Mouse (Mus musculus) kidney, embryonic 14.5 days (tissue): ENCODE measurements around the gene Bik. TPM values are rescaled to one million over a fixed set of nuclear protein-coding genes. Genes with fewer than 3 reads are reported as not detected.

Source experiments
- ATAC-seq: fragments of 200-750 bp; cut with Nextera tagmentation; 2 replicates; pipeline ENCODE4 v1.8.0; 2017; ENCODE audit warnings: moderate number of reproducible peaks, mild to moderate bottlenecking, moderate TSS enrichment, moderate library complexity; ENCODE audit not compliant: low FRiP score, low TSS enrichment
- H3K27ac ChIP-seq: fragments of 300-500 bp; sonication (generic); 2 replicates; pipeline ENCODE4 v1.5.1; 2014; ENCODE audit warnings: low read depth, mild to moderate bottlenecking, low read length, moderate library complexity, mixed read lengths
- H3K27me3 ChIP-seq: fragments of 300-500 bp; sonication (generic); 2 replicates; pipeline ENCODE4 v1.6.1; 2014; ENCODE audit warnings: mild to moderate bottlenecking, low read length; ENCODE audit not compliant: control insufficient read depth, insufficient read depth
- H3K36me3 ChIP-seq: fragments of 300-500 bp; sonication (generic); 2 replicates; pipeline ENCODE4 v1.6.1; 2014; ENCODE audit warnings: low read length, mixed read lengths; ENCODE audit not compliant: control insufficient read depth, insufficient read depth
- H3K4me1 ChIP-seq: fragments of 300-500 bp; sonication (generic); 2 replicates; pipeline ENCODE4 v1.6.1; 2014; ENCODE audit warnings: low read length, mixed read lengths; ENCODE audit not compliant: control insufficient read depth, insufficient read depth
- H3K4me2 ChIP-seq: fragments of 300-500 bp; sonication (generic); replicated peaks from 2 replicates; pipeline ENCODE4 v1.6.1; 2014; ENCODE audit warnings: low read depth, mild to moderate bottlenecking, low read length
- H3K4me3 ChIP-seq: fragments of 300-500 bp; sonication (generic); 2 replicates; pipeline ENCODE4 v1.5.1; 2014; ENCODE audit warnings: mild to moderate bottlenecking, low read length
- H3K9ac ChIP-seq: fragments of 300-500 bp; sonication (generic); 2 replicates; pipeline ENCODE4 v1.6.1; 2014; ENCODE audit warnings: low read depth, mild to moderate bottlenecking, low read length, moderate library complexity
- H3K9me3 ChIP-seq: fragments of 300-500 bp; sonication (generic); 2 replicates; pipeline ENCODE4 v1.6.1; 2016; ENCODE audit warnings: low read length; ENCODE audit not compliant: control insufficient read depth
- WGBS: fragments of 180-500 bp; shearing (Covaris S2); extraction: QIAGEN DNeasy Blood & Tissue Kit; methylation state at CpG from one replicate; pipeline ENCODE4 v1.1.7; 2014; 5-methylcytosine and 5-hydroxymethylcytosine counted together
- microRNA-seq: library from miRNA; unstranded; fragments of <30 nt; microRNA quantifications from one replicate; pipeline ENCODE4, GENCODE M21; 2016
- polyA plus RNA-seq: library from polyadenylated mRNA; unstranded; fragments of >200 nt; fragmentation: Nextera tagmentation; extraction: Ambion mirVana; gene quantifications from 2 replicates; pipeline ENCODE4 v1.2.1, GENCODE M21; 2014

Bik gene
- polyA plus RNA-seq, 1 experiment from 2014 or later = 12.6 TPM

GRCm38 (mm10) chr15:83593702-83594512 lies 67.2 kb downstream of the Bik start:
- H3K9me3 ChIP-seq = no peaks in the 10 kb centered on the region
- H3K9ac ChIP-seq = peak overlapping the region; percentile 77
- no peaks in the 10 kb centered on the region; the same call in 1 of the 2 replicates for H3K36me3 ChIP-seq
- H3K4me3 ChIP-seq = peak overlapping the region; percentile 78
- H3K27ac ChIP-seq = no peak overlapping the region
- peak overlapping the region; percentile 68 for H3K4me2 ChIP-seq
- WGBS = 6% methylated on average over 19 of the region's 19 CpGs
- no peaks in the 10 kb centered on the region for H3K27me3 ChIP-seq
- H3K4me1 ChIP-seq = peaks cover 13% of the 10 kb centered on the region
- ATAC-seq = peak; percentile 58

Small RNAs within 50 kb of the gene (microRNA-seq; reads per million reads assigned to microRNA genes)
- not detected for gene Gm24575

Other genes starting within 250 kb of the Bik start
- 25.7 and 33.3 TPM in 2 replicates for gene Arfgap3, start 176.6 kb upstream of the Bik start, polyA plus RNA-seq
- gene Pacsin2, start 62.3 kb upstream of the Bik start, polyA plus RNA-seq = 37.9 and 64.2 TPM in 2 replicates
- 14.8 and 19.8 TPM in 2 replicates for gene Ttll1, start 16.0 kb upstream of the Bik start, polyA plus RNA-seq
- 57.8 and 60.7 TPM in 2 replicates for gene Tspo, start 36.7 kb downstream of the Bik start, polyA plus RNA-seq
- 29.3 and 43.7 TPM in 2 replicates for gene Mcat, start 36.9 kb downstream of the Bik start, polyA plus RNA-seq
- gene Ttll12, start 68.3 kb downstream of the Bik start, polyA plus RNA-seq = 34.6 and 42.3 TPM in 2 replicates
- 4.7 and 7.4 TPM in 2 replicates for gene Scube1, start 198.2 kb downstream of the Bik start, polyA plus RNA-seq